Mouse (Mus musculus): Measurements from ENCODE around the gene Tanc1.
A peak's percentile ranks its signal among the peaks of the same experiment; 100 is the strongest.
"Not testable (repeated sequence)": the region's sequence is repeated elsewhere in the genome, so short reads cannot be mapped to it uniquely, and the experiment has no call there.

Gene Tanc1

DNA sequence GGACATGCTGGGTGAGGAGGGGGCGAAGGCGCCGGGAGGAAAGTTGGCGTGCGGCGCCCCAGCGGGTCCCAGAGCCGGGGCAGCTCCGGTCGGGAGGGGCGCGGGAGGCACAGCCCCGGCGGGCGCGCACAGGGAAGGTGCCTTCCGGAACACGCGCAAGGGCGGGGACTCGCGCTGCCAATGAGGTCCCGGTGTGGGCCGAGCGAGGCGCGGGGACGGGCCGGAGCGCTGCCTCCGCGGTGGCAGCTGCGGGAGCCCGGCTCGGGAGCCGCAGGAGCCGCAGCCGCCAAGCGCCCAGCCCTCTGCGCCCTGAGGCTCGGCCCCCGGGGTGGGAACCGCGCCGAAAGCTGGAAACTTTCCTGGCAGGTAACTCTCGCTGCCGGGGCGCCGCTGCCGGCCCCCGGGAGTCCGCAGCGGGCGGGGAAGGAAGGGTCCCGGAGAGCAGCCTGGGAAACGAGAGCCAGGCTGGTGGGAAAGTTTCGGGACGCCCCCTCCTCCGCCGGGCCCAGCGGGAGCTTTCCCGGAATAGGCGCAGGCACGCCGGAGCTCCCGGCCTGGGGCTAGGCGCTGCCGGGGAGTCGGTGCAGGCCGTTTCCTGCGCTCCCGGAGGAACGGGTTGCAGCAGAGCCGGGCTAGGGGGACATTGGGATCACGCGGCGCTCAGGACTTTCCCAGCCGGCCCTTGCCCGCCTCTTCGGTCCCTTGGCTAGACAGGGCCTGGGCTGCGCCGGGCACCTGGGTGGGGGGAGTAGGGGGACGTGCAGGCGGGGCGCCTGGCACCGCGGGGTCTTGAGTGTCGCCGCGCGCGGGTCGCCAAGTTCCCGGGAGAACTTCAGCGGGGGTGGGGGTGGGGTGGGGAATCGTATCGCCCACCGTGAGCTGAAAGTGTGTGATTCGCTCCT lies at the start of gene Tanc1:
Tanc1 (plus strand) TSS at position 212 of the 902 bp plus-strand sequence.
- DNase-seq, result peak; percentile 82 to 90

DNA sequence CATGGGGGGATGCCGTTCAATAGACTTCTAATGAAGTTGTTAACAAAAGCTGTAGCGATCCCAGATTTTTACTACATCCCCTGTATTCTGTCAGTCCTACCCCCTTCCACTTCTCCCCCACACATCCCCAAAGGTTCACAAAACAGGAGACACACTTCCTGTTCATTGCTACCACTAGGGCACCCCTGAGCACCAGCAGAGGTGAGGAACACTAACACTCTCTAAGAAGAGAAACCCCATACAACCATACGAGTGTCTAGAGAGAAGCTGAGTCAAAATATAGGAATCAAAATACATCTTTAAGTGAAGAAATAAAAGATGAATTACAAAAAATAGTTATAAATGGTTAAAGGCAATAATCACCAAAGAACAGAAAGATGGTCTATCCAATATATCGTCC lies 49.6 kb upstream of the Tanc1 start:
- DNase-seq, result no peak

DNA sequence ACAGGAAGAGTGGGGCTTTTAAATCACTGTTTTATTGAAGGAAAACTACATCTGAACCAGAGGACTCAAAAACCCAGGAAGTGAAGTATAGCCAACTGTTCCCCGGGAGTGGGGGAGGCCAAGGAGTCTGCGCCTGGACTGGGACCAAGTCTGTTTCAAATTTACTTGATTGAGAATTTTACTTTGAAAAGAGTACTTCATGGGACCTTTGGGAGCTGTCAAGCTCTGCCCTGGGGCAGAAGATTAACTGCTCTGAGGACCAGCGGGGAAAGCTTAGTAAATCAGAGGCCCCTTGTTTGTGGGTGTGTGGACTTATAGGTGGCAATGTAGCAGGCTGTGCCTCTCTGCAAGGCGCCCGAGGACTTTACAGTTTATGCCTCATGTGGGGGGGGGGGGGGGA lies 49.1 kb upstream of the Tanc1 start:
- DNase-seq, result no peak

DNA sequence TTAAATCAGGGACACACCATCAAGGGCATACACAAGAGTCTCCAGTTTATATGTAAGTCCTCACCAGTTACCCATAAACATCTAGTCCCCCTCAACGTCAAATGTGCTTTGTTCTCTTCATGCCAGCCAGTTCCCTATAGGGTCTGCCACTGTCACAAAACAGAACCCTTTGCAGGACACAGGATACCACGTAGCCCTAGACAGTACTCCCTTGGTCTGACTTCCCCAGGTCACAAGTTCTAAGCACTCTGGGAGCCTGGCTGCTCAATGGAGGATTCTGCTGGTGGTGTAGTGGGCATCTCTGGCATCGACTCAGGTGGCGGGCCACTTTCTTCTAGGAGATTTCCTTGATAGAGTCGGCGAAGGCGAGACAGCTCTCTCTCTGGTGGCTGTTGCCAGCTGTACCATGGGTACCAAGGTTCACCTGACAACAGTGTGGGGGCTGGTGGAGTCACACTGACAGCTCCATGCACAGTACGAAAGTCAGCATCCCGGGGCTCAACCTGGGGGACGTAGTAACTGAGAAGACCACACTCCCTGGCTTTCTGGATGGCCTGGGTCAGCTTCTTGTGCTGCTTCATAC lies 47.7 kb upstream of the Tanc1 start:
- DNase-seq, result not testable (repeated sequence)

GRCm38 (mm10) chr2:59564947-59565346 lies 46.9 kb upstream of the Tanc1 start:
- DNase-seq, result no peak

GRCm38 (mm10) chr2:59580939-59581338 lies 30.9 kb upstream of the Tanc1 start:
- no peak for DNase-seq

- DNase-seq, result no peak
Measured at GRCm38 (mm10) chr2:59583961-59584360, 27.9 kb upstream of the Tanc1 start.

- no peak for DNase-seq
Measured at GRCm38 (mm10) chr2:59587387-59588095, 24.3 kb upstream of the Tanc1 start.

DNA sequence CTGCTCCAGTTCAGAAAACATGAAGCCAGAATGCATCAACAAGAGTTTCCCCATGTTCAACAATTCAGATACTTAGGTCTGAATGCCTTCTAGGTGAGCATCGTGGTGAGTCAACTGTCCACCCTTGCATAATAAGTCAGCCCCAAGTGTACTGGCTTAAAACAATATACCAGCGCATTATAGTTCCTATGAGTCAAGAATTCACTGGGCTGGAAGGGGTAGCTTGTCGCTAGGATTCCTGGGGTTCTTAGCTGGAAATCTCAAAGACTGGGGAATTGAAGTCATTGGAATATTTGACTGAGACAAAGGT lies 23.8 kb upstream of the Tanc1 start:
- DNase-seq, result no peak

DNA sequence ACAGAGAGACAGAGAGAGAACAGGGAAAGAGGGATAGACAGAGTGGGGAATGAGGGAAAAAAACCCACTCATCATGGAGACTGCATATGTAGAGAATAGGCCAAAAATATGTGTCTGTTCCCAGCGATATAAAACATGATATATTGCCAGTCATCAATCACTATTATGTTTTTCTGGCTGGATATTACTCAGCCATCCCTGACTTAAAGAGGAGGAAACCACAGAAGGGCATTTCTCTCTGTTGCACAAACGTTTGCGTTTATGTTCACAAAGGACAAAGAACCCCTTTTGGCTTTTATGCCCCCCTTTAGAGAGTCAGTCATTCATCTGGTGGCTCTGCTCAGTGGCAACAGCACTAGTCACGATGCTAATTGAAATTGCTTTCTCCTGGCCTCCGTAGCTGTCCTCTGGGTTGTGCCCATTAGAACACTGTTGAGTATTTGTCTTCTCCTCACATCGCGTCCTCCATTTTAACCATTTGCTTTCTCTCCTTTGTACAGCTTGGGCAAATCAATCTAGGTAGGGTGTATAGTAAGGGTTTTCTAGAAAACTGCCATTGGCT lies 18.4 kb upstream of the Tanc1 start:
- no peak for DNase-seq

GRCm38 (mm10) chr2:59594095-59594494 lies 17.7 kb upstream of the Tanc1 start:
- DNase-seq, result no peak

GRCm38 (mm10) chr2:59596545-59596944 lies 15.3 kb upstream of the Tanc1 start:
- no peak for DNase-seq

- no peak for DNase-seq
Measured at GRCm38 (mm10) chr2:59598286-59598685, 13.6 kb upstream of the Tanc1 start.

DNA sequence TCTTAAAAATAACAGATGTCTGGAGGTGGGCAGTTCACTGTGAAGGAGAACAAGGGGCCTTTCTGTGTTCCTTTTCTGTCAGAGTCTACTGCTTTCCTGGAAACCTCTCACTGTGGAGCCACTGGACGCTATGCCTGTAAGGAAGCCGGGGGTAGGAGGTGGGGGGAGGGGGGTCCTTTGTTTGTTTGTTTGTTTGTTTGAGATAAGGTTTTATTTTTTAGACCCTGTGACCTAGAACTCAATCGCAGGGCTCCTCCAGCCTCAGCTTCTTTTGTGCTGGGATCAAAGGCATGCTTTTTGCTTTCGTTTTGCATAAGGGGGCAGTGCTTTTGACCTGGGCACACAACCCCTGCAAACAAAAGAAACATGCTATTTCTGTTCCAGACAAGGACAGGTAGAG lies 12.9 kb upstream of the Tanc1 start:
- no peak for DNase-seq

DNA sequence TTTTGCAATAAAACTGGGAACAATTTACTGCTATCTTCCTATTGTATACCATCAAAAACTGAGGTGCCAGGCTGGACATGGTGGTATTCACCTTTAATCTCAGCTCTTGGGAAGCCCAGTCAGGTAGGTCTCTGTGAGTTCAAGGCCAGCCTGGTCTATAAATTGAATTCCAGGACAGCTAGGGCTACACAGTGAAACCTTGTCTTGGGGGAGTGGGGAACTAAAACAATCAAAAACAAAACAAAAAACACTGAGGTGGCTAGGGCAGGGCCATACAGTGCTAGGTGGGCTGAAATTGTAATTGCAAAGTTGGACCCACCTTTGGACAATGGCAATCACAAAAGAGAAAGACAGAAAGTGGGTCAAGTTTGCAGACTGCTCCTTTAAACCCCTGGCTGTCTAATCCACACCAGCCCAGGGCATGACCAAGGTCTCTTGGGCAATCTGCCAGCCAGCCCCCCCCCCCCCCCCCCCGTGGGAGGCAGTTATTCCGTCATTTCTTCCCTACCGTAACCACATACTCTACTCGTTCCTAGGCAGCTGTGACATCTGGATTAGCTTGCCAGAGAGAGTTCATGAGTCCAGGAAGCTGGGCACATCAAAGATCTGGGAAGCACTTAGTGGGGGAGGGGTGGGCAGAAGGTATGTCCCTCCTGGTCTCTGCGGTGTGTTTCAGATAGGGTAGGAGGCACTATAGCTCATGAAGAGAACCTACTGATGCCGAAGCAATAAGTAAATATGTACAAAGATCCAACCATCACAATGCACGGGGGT lies 12.3 kb upstream of the Tanc1 start:
- DNase-seq, result no peak

DNA sequence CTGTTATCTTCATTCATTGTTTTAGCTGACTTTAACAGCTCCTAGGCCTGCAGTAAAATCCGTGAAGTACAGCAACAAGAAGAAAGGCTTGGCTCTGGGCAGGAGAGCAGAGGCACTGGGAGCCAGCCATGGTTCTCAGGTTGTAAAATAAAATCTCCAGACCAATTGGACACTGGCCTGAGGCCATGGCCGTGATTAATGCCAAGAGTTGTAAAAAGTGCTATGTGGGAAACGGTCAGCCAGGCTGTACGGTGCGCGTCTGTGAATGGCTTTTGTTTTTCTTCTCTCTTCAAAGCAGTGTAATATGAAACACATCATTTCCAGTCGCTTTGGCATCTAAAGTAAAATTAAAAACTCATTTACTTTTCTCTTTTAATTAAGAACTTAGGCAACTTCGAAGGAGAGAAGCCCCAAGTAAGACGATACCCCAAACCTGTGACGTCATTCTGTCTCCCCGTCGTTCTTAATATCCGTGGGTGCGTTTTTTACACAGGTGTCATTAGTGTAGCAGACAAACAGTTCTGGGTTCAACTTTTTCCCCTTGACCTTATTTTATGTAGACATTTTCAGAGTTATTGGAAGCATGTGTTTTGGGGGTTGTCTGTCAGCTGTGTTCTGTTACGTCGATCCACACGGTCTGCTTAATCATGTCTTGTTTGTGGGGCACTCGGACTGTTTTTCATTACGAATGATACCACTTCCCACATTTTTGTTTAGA lies 11.6 kb upstream of the Tanc1 start:
- DNase-seq, result peak; percentile 86 to 88

- peak; percentile 73 to 75 for DNase-seq
Measured at GRCm38 (mm10) chr2:59600980-59601379, 10.9 kb upstream of the Tanc1 start.

- DNase-seq, result peak; percentile 17 to 29
Measured at GRCm38 (mm10) chr2:59601452-59601851, 10.4 kb upstream of the Tanc1 start.

DNA sequence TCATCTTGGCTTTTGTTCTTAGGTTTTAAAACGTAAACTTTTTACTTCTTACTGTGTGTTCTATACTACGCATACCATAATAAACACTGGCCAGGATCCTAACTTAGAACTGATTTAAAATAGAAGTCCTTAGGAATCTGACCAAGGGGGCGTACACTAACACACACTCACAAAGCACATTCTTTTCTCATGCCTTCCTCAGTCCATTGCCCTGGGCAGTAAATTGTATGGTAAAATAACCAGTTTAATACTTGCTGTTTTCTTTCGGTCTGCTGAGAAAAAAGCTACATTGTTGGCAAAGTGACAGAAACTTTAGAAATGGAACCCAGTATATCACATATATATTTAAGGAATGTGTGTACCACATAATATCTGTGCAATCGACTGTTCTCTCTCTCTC lies 2.9 kb upstream of the Tanc1 start:
- no peak for DNase-seq

DNA sequence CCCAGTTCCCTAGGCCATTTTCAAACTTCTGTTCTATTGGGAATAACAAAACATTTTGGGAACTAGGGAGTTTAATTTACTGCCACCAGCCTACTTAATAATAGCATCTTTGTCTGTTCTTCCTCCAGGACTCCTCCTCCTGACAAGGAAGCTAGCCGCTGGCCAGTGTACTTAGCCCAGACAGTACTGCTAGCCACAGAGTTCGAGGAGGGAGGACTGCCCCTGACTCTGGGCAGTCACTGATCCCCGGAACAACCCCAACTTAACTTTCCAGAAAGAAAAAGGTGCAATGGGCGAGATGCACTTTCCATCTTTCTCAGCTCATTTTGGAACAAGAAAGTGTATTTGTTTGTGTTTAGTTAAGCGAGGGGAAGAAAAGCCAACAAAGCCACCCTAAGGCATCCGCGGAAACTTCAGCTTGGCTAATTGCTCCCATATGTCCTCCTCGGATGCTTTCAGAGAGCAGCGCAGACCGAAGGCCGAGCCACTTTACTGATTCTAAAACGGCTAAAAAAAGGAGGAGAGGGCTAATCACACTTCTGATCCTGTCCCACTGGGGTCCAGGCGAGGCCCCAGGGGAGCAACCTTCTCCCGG lies 529 bp upstream of the Tanc1 start:
- no peak for DNase-seq

DNA sequence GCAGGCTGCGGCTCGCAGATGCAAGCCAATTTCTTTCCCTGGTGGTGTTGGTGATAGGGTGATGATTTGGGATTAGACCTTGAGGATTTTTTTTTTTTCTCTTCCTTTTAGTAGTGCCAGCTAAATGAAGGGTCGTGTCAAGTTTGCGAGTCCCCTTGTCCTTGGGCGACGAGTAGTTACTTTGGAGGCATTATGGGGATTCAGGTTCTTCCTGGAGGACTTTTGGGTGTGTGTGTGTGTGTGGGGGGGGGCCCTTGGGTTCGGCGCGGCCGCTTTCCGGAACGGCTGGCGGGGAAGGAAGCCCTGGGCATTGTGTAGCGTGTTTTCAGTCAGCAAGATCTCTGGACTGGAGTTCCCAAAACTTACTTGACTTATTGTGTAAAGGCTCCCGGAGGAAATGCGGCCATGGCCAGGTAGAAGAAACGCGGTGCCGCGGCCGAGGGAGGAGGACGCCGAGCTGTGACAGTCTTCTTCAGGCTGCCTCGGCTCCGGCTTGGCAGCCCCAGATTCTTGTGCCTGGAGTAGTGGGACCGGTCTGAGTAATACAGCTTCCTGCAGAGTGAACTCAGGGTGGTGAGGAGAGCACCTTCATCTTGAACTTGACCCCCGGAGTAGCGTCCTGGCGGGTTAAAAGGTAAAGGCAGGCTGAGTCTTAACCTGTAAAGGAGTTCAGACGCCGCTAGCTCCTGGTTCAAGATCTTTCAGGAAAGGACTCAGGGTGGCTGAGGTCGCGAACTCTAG lies 1.1 kb downstream of the Tanc1 start:
- peak; percentile 41 to 51 for DNase-seq
